Mouse (Mus musculus) bone marrow, adult 2 months (tissue): ENCODE data around the gene Fmc1.

Experiments used
- CTCF ChIP-seq: fragments of 200-500 bp; IDR thresholded peaks from 2 replicates; pipeline ENCODE4 v1.5.1; 2011; ENCODE audit warnings: low read length, control low read depth; ENCODE audit not compliant: control insufficient read depth, insufficient read depth
- POLR2A ChIP-seq: fragments of 200-500 bp; IDR thresholded peaks from 2 replicates; pipeline ENCODE4 v1.6.1; 2011; ENCODE audit warnings: low read depth, mild to moderate bottlenecking, control low read depth, low read length, borderline replicate concordance; ENCODE audit not compliant: control insufficient read depth

DNA sequence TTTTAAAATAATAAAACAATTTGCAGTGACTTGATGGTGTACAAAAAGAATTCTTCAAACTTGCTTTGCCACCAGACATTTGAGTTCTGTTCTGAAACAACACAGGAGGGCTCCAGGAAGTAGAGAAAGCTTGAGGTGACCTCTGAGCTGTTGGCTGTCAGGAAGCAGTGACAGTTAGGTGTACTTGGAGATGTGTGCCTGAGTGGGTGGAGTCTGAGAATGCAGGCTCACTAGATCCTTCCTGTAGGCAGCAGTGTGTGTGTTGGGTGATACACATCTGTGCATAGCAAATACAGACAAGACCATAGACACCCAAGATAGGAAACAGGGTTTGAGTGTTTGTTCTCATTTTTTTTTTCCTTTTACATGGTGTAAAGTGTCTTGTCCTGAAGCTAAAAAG is 20.5 kb upstream of the Fmc1 start:
- TF ChIP-seq POLR2A = no peak
- TF ChIP-seq CTCF = no peak
